Mouse (Mus musculus) CD4-positive, CD25-positive, alpha-beta regulatory T cell, adult 4 months (primary cell): ENCODE results near the gene Gm11111. TPM values are rescaled to one million over a fixed set of nuclear protein-coding genes. Genes with fewer than 3 reads are reported as not detected.

ENCODE experiments used
- ATAC-seq: one replicate; pipeline ENCODE4 v1.8.0; 2017
- polyA plus RNA-seq, 2 experiments: library from polyadenylated mRNA; unstranded; fragments of 100-300 nt; shearing (Covaris generic); gene quantifications; one replicate each; pipeline ENCODE4 v1.2.1; 2017

The Gm11111 gene
- polyA plus RNA-seq, 2 experiments from 2014 or later = not detected

- ATAC-seq = no peak
Observed at GRCm38 (mm10) chr5:98582051-98582450, 29.6 kb downstream of the Gm11111 start.

GRCm38 (mm10) chr5:98585915-98586314 lies 33.4 kb downstream of the Gm11111 start:
- no peak for ATAC-seq

Other genes starting within 250 kb of the Gm11111 start
- not detected for gene Cfap299, start 223.4 kb upstream of the Gm11111 start, polyA plus RNA-seq